Mouse (Mus musculus) cerebral cortex, adult 2 months (tissue): Measurements from ENCODE around the gene Zmat3.

Source experiments
- WGBS: fragments of 180-500 bp; shearing (Covaris S2); methylation state at CpG from one replicate; pipeline ENCODE4 v1.1.7; 2018; 5-methylcytosine and 5-hydroxymethylcytosine counted together

Gene Zmat3

GRCm38 (mm10) chr3:32365546-32366245, at the start of gene Zmat3:
Gene Zmat3 (minus strand): TSS chr3:32366014.
- WGBS = 2% methylated on average over 35 of the region's 48 CpGs

- WGBS = 39% methylated on average over 4 of the region's 4 CpGs
Observed at GRCm38 (mm10) chr3:32414381-32414780, 48.6 kb upstream of the Zmat3 start.

- WGBS = 79% methylated on average over 7 of the region's 7 CpGs
Observed at GRCm38 (mm10) chr3:32412502-32413044, 46.8 kb upstream of the Zmat3 start.

GRCm38 (mm10) chr3:32408811-32409273, 43.0 kb upstream of the Zmat3 start:
- 90% methylated on average over 3 of the region's 3 CpGs for WGBS

- 81% methylated on average over 6 of the region's 6 CpGs for WGBS
Observed at GRCm38 (mm10) chr3:32406804-32407203, 41.0 kb upstream of the Zmat3 start.

- 83% methylated on average over 1 of the region's 1 CpGs for WGBS
Observed at GRCm38 (mm10) chr3:32405699-32406098, 39.9 kb upstream of the Zmat3 start.

GRCm38 (mm10) chr3:32402990-32403885, 37.4 kb upstream of the Zmat3 start:
- WGBS = 66% methylated on average over 7 of the region's 7 CpGs

- 73% methylated on average over 3 of the region's 3 CpGs for WGBS
Observed at GRCm38 (mm10) chr3:32401591-32401990, 35.8 kb upstream of the Zmat3 start.

- 50% methylated on average over 2 of the region's 2 CpGs for WGBS
Observed at GRCm38 (mm10) chr3:32399931-32400330, 34.1 kb upstream of the Zmat3 start.

- 39% methylated on average over 4 of the region's 4 CpGs for WGBS
Observed at GRCm38 (mm10) chr3:32399381-32399780, 33.6 kb upstream of the Zmat3 start.

GRCm38 (mm10) chr3:32398623-32399022, 32.8 kb upstream of the Zmat3 start:
- WGBS = 16% methylated on average over 4 of the region's 4 CpGs

- under 1% methylated on average over 7 of the region's 7 CpGs for WGBS
Observed at GRCm38 (mm10) chr3:32398175-32398538, 32.3 kb upstream of the Zmat3 start.

- 1% methylated on average over 60 of the region's 65 CpGs for WGBS
Observed at GRCm38 (mm10) chr3:32397461-32398174, 31.8 kb upstream of the Zmat3 start, which contains the start of gene Pik3ca. Gene Pik3ca (plus strand): TSS chr3:32397671.

- under 1% methylated on average over 64 of the region's 77 CpGs for WGBS
Observed at GRCm38 (mm10) chr3:32396794-32397460, 31.1 kb upstream of the Zmat3 start.

- 21% methylated on average over 24 of the region's 24 CpGs for WGBS
Observed at GRCm38 (mm10) chr3:32395771-32396551, 30.1 kb upstream of the Zmat3 start.

- WGBS = 91% methylated on average over 8 of the region's 8 CpGs
Observed at GRCm38 (mm10) chr3:32393986-32394385, 28.2 kb upstream of the Zmat3 start.

GRCm38 (mm10) chr3:32392841-32393240, 27.0 kb upstream of the Zmat3 start:
- WGBS = 90% methylated on average over 4 of the region's 4 CpGs

- 91% methylated on average over 3 of the region's 3 CpGs for WGBS
Observed at GRCm38 (mm10) chr3:32381556-32381955, 15.7 kb upstream of the Zmat3 start.

- WGBS = 38% methylated on average over 2 of the region's 2 CpGs
Observed at GRCm38 (mm10) chr3:32379891-32380290, 14.1 kb upstream of the Zmat3 start.

GRCm38 (mm10) chr3:32373236-32373635, 7.4 kb upstream of the Zmat3 start:
- WGBS = 93% methylated on average over 6 of the region's 6 CpGs
